Comparison of ENCODE assay signal across 9 mouse cellular contexts in the genomic region with DNA sequence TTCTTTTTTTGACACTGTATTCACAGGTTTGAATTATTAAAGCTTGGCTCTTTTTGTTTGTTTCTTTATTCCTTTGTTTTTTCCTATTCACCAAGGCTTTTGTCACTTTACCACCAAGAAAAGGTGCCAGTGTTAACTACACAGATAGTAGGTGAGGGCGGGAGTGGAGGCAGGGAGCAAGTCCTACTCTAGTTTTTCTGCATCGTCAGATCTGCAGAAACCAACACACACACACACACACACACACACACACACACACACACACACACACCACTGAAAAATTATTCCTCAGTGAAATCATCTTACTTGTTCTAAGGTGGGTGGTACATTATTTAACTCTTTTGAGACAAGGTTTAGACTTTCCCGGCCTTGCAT.
A peak's percentile ranks its signal among the peaks of the same experiment; 100 is the strongest.
DNase-seq lines count a peak whose midpoint lies in the region; ATAC-seq and TF ChIP-seq lines count a peak whose summit lies in the region.
"Had no signal": no experiment of that assay in that cellular context is flagged by ENCODE, and none has a peak within 500 bp of the region (broad histone marks: within the 10 kb centered on the region; RNA-seq: fewer than 3 reads in every experiment).

No protein-coding gene starts in this region.

- 71% methylated on average over 3 of the region's 3 CpGs for WGBS in kidney, postnatal 0 days
- 85% methylated on average over 3 of the region's 3 CpGs for WGBS in hindbrain, embryonic 10.5 days
- WGBS in intestine, postnatal 0 days = 79% methylated on average over 3 of the region's 3 CpGs
- WGBS in neural tube, embryonic 15.5 days = 67% methylated on average over 3 of the region's 3 CpGs

- no peaks in the 10 kb centered on the region for H3K36me3 ChIP-seq in kidney, postnatal 0 days (ENCODE audit: insufficient read depth, low read length)
- no peaks in the 10 kb centered on the region for H3K36me3 ChIP-seq in hindbrain, embryonic 10.5 days
- no peaks in the 10 kb centered on the region for H3K36me3 ChIP-seq in intestine, postnatal 0 days (ENCODE audit: control insufficient read depth, insufficient read depth)
- no peaks in the 10 kb centered on the region for H3K36me3 ChIP-seq in neural tube, embryonic 15.5 days
- H3K36me3 ChIP-seq: limb, embryonic 15.5 days had no signal

- DNase-seq in kidney, postnatal 0 days (ENCODE audit: low spot score) = no peak
- no peak for DNase-seq in kidney, adult 8-10 months
- DNase-seq in hindbrain, embryonic 10.5 days (ENCODE audit: low spot score) = no peak
- no peak for DNase-seq in MN1 (ENCODE audit: low spot score)
- DNase-seq in cerebellum, postnatal 4 days (ENCODE audit: low spot score in 2 of 2) = no peak

- H3K9ac ChIP-seq in kidney, postnatal 0 days (ENCODE audit: low read depth, low read length) = no peak overlapping the region
- H3K9ac ChIP-seq in intestine, postnatal 0 days (ENCODE audit: low read depth, low read length) = no peak overlapping the region
- H3K9ac ChIP-seq in neural tube, embryonic 15.5 days (replicated peaks) = no peak overlapping the region

- TF ChIP-seq CTCF in kidney, postnatal 0 days (IDR thresholded peaks at IDR 0.05; ENCODE audit: low read depth) = no peak
- TF ChIP-seq CTCF in intestine, postnatal 0 days (IDR thresholded peaks at IDR 0.05; ENCODE audit: low read depth) = no peak

- H3K4me2 ChIP-seq in kidney, postnatal 0 days (ENCODE audit: low read length) = peak overlapping the region; percentile 81; the same call in 1 of the 2 replicates
- H3K4me2 ChIP-seq in intestine, postnatal 0 days (replicated peaks; ENCODE audit: low read depth) = peak overlapping the region; percentile 78; the same call in 1 of the 2 replicates
- peak overlapping the region; percentile 77 for H3K4me2 ChIP-seq in neural tube, embryonic 15.5 days

- no peak for ATAC-seq in kidney, postnatal 0 days (replicated peaks; ENCODE audit: low FRiP score, low read depth)
- no peak for ATAC-seq in intestine, postnatal 0 days
- ATAC-seq in neural tube, embryonic 15.5 days (ENCODE audit: low FRiP score) = 0 out of 2 replicates have a peak, but pooled peaks have one; percentile 45

- no peaks in the 10 kb centered on the region for H3K27me3 ChIP-seq in kidney, postnatal 0 days (ENCODE audit: insufficient read depth, low read length)
- peaks cover 19% of the 10 kb centered on the region for H3K27me3 ChIP-seq in hindbrain, embryonic 10.5 days (ENCODE audit: insufficient read depth, poor library complexity, severe bottlenecking)
- H3K27me3 ChIP-seq in intestine, postnatal 0 days (replicated peaks; ENCODE audit: control insufficient read depth, insufficient read depth, low read length) = no peaks in the 10 kb centered on the region
- no peaks in the 10 kb centered on the region for H3K27me3 ChIP-seq in neural tube, embryonic 15.5 days (replicated peaks)
- H3K27me3 ChIP-seq: limb, embryonic 15.5 days had no signal

- no peaks in the 10 kb centered on the region; the same call in 1 of the 2 replicates for H3K4me1 ChIP-seq in kidney, postnatal 0 days (replicated peaks; ENCODE audit: insufficient read depth, low read length)
- H3K4me1 ChIP-seq in hindbrain, embryonic 10.5 days (replicated peaks) = peaks cover 8% of the 10 kb centered on the region
- H3K4me1 ChIP-seq in intestine, postnatal 0 days (replicated peaks; ENCODE audit: control insufficient read depth, insufficient read depth, low read length) = no peaks in the 10 kb centered on the region
- peaks cover 7% of the 10 kb centered on the region; the same call in 1 of the 2 replicates for H3K4me1 ChIP-seq in neural tube, embryonic 15.5 days

- no peak overlapping the region for H3K27ac ChIP-seq in kidney, postnatal 0 days
- H3K27ac ChIP-seq in hindbrain, embryonic 10.5 days = no peak overlapping the region
- H3K27ac ChIP-seq in intestine, postnatal 0 days (ENCODE audit: low read depth, low read length) = no peak overlapping the region
- H3K27ac ChIP-seq in neural tube, embryonic 15.5 days (replicated peaks) = no peak overlapping the region
- H3K27ac ChIP-seq: gastrocnemius, adult 2 months; limb, embryonic 15.5 days had no signal

- no peaks in the 10 kb centered on the region for H3K9me3 ChIP-seq in kidney, postnatal 0 days (replicated peaks; ENCODE audit: low read length)
- H3K9me3 ChIP-seq in hindbrain, embryonic 10.5 days = no peaks in the 10 kb centered on the region
- no peaks in the 10 kb centered on the region for H3K9me3 ChIP-seq in intestine, postnatal 0 days (ENCODE audit: control insufficient read depth)
- no peaks in the 10 kb centered on the region for H3K9me3 ChIP-seq in neural tube, embryonic 15.5 days (replicated peaks)
- H3K9me3 ChIP-seq: limb, embryonic 15.5 days had no signal

- H3K4me3 ChIP-seq in kidney, postnatal 0 days (replicated peaks; ENCODE audit: low read depth, low read length) = peak overlapping the region; percentile 29; the same call in 1 of the 2 replicates
- peak overlapping the region; percentile 56 for H3K4me3 ChIP-seq in hindbrain, embryonic 10.5 days
- no peak overlapping the region; the same call in 1 of the 2 replicates for H3K4me3 ChIP-seq in intestine, postnatal 0 days (ENCODE audit: low read depth, low read length)
- H3K4me3 ChIP-seq in neural tube, embryonic 15.5 days (replicated peaks) = no peak overlapping the region

Comparison
In these comparisons a context has a peak if more than half of its experiments do, and no peak if none do; other contexts are left out.
1. H3K4me3 ChIP-seq: peak in kidney, postnatal 0 days (single experiment) and hindbrain, embryonic 10.5 days (single experiment); none in intestine, postnatal 0 days (single experiment) and neural tube, embryonic 15.5 days (single experiment).
2. Peak in every context shown above with its lines, with median percentiles within 50 percentile points of each other: H3K4me2 ChIP-seq.